14 mouse cellular contexts compared by ENCODE assay signal in genomic region chrX:16288154-16288553, GRCm38 (mm10).
"Had no signal": no experiment of that assay in that cellular context is flagged by ENCODE, and none has a peak within 500 bp of the region (broad histone marks: within the 10 kb centered on the region; RNA-seq: fewer than 3 reads in every experiment).

No protein-coding gene starts in this region.

- H3K9ac ChIP-seq: lung, embryonic 14.5 days; midbrain, embryonic 12.5 days; midbrain, embryonic 15.5 days; neural tube, embryonic 12.5 days; stomach, embryonic 15.5 days had no signal

- H3K4me2 ChIP-seq: lung, embryonic 14.5 days; midbrain, embryonic 12.5 days; midbrain, embryonic 15.5 days; neural tube, embryonic 12.5 days; stomach, embryonic 15.5 days had no signal

- H3K9me3 ChIP-seq: midbrain, embryonic 10.5 days; midbrain, embryonic 12.5 days; midbrain, embryonic 15.5 days; neural tube, embryonic 12.5 days; stomach, embryonic 15.5 days had no signal

- ATAC-seq: midbrain, embryonic 15.5 days had no signal

- H3K27ac ChIP-seq: midbrain, embryonic 10.5 days; midbrain, embryonic 12.5 days; midbrain, embryonic 15.5 days; neural tube, embryonic 12.5 days; stomach, embryonic 15.5 days; stomach, postnatal 0 days had no signal

- H3K36me3 ChIP-seq: midbrain, embryonic 10.5 days; midbrain, embryonic 12.5 days; midbrain, embryonic 15.5 days; neural tube, embryonic 12.5 days; stomach, embryonic 15.5 days had no signal

- H3K4me1 ChIP-seq: midbrain, embryonic 10.5 days; midbrain, embryonic 12.5 days; midbrain, embryonic 15.5 days; neural tube, embryonic 12.5 days; stomach, embryonic 15.5 days had no signal

- H3K4me3 ChIP-seq: midbrain, embryonic 10.5 days; midbrain, embryonic 12.5 days; midbrain, embryonic 15.5 days; neural tube, embryonic 12.5 days; stomach, embryonic 15.5 days had no signal

- DNase-seq: lung, adult 18-20 months; lung, embryonic 14.5 days; lung, postnatal 10 days; lung, postnatal 4 days; right cerebral cortex, postnatal 14 days; thymus, adult 2 months; thymus, postnatal 25 days; thymus, postnatal 4 days had no signal

- H3K27me3 ChIP-seq: midbrain, embryonic 12.5 days; midbrain, embryonic 15.5 days; neural tube, embryonic 12.5 days; stomach, embryonic 15.5 days had no signal
